Mouse (Mus musculus) right cerebral cortex, adult 2 months (tissue): Measurements from ENCODE around the gene Map3k4.
"Not testable (repeated sequence)": the region's sequence is repeated elsewhere in the genome, so short reads cannot be mapped to it uniquely, and the experiment has no call there.

ENCODE experiments used
- DNase-seq, 2 experiments: peaks; one replicate each; pipeline ENCODE4 v3.0.0; 2021 to 2022; ENCODE audit warnings: low spot score in 2 of 2

Gene Map3k4

GRCm38 (mm10) chr17:12307251-12308135, 11.1 kb downstream of the Map3k4 start:
- no peak for DNase-seq

DNA sequence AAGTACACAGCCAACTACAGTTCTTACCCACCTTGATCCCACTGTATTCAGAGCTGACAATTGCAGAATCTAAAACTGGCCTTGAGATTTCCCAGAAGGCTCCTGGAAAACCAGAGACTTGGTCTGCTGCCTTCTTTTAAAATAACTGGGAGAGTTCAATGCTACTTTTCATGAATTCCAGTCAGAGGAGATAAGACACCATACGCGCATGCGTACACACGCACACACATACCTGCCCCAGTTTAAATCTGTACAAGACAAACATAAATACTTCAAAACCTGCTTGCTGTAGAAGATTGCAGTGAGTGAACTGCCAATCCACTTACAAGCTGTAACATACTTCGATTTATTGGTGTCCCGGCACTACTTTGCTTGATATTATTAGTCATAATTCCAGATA, 13.9 kb downstream of the Map3k4 start:
- DNase-seq = no peak

- DNase-seq = peak in 1 of 2 experiments; percentile 27
Measured at GRCm38 (mm10) chr17:12300896-12301706, 17.5 kb downstream of the Map3k4 start.

DNA sequence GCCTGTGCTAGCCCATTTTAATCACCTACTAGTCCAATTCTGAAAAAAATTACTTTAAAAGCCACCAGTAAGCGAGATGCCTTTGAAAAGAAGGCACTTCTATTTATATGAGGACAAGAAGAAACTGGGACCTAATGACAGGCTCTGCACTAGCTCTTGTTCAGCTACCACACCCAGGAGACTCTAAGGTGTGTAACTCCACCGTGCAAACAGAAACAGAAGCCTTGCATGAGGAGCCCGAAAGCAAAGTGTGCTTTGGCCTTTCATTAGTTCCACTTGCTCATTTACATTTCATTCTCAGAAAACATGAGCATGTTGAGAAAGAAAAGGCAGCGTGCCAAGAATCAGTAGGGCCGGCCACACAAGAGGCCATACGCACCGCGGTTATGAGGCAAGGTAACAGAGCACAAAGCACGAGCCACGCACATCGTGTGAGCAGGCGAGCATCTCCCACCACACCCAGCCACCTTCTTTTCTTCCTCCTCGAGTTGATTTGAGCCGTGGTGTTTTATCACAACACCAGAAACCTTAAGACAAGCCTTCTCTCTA, 18.4 kb downstream of the Map3k4 start:
- DNase-seq = no peak

DNA sequence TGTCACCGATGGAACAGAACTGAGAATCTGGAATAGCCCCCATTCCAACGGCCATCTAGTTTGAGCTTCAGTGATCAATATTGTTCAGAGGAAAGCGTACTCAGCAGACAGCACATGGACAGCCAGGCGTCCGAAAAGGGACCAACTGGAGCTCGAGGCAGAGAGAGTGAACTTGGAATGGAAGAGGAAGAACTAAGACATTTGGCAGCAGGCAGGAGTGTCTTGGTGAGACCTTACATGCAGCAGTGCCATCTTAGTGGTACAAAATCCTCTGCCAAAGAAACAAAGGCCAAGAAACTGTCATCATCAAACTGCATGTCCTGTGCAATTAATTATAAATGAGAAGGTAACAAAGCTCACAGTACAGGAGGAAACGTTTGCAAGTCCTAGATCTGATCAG, 19.2 kb downstream of the Map3k4 start:
- DNase-seq = no peak

- no peak for DNase-seq
Measured at GRCm38 (mm10) chr17:12297978-12298377, 20.6 kb downstream of the Map3k4 start.

- DNase-seq = peak; percentile 39 to 49
Measured at GRCm38 (mm10) chr17:12297292-12297691, 21.3 kb downstream of the Map3k4 start.

DNA sequence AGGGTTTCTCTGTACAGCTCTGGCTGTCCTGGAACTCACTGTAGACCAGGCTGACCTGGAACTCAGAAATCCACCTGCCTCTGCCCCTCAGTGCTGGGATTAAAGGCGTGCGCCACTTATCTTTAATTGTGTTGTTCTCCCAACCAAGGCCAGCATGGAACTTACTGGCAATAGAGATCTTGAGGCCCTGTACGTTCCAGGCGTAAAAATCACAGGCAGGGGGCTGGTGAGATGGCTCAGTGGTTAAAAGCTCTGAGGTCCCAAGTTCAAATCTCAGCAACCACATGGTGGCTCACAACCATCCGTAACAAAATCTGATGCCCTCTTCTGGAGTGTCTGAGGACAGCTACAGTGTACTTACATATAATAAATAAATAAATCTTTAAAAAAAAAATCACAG, 22.7 kb downstream of the Map3k4 start:
- not testable (repeated sequence) for DNase-seq

DNA sequence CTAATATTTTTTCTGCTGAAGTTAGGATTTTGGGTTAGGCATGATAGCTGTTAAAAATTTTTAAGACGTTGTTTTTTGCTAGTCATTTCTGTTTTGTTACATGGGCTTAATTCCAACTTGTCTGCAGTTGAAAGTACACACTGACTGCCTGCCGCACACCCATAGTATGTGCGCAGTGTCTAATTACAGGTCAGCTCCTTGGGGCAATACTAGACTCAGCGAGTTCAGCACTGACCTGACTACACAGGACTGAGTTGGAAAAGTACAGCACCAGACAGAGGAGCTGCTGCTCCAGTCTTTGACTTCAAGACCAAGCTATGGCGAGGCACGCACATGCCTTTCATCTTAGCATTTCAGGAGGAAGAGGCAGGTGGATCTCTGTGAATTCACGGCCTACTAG, 24.2 kb downstream of the Map3k4 start:
- no peak for DNase-seq

GRCm38 (mm10) chr17:12293571-12293970, 25.0 kb downstream of the Map3k4 start:
- DNase-seq = no peak

DNA sequence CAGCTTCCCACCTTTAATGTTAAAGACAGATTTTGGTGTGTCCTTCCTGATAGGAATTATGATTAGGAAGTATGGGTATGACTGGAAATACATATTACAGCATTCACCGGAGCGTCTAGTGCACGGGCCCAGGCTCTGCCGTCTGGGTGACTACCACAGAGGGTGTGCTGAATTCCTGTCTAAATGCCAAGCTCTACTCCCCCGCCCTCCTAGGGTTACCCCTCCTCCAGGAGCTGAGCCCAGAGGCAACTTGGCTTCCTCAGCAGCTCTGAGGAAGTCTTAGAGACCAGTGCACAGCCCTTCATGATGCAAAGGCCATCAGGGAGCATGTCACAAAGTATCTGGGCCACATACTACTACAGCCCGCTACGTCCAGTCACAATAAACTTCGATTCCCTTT, 25.7 kb downstream of the Map3k4 start:
- no peak for DNase-seq

DNA sequence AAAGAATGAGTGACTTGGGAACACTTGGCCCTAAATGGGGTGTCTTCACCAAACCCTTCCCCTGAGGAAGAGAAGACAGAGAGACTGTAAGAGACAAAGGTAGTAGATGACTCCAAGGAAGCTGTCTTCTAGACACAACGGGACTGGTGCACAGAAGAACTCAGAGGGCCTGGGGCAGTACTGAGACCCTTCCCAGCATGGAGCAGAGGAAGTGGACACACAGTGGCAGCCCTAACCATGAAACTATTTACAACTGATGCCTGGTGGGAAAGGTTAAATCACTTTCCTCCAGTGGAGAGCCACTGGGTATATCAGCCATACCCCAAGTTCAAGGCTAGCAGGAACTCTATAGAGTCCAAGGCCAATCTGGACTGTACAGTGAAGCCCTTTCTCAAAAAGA, 26.2 kb downstream of the Map3k4 start:
- DNase-seq = no peak

- DNase-seq = no peak
Measured at GRCm38 (mm10) chr17:12291151-12291550, 27.4 kb downstream of the Map3k4 start.

- DNase-seq = peak; percentile 54 to 57
Measured at GRCm38 (mm10) chr17:12290735-12291134, 27.9 kb downstream of the Map3k4 start.

DNA sequence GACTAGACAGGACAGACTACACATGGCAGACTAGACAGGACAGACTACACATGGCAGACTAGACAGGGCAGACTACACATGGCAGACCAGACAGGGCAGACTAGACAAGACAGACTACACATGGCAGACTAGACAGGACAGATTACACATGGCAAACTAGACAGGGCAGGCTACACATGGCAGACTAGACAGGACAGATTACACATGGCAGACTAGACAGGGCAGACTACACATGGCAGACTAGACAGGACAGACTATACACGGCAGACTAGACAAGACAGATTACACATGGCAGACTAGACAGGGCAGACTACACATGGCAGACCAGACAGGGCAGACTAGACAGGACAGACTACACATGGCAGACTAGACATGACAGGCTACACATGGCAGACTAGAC, 28.8 kb downstream of the Map3k4 start:
- DNase-seq = not testable (repeated sequence)

DNA sequence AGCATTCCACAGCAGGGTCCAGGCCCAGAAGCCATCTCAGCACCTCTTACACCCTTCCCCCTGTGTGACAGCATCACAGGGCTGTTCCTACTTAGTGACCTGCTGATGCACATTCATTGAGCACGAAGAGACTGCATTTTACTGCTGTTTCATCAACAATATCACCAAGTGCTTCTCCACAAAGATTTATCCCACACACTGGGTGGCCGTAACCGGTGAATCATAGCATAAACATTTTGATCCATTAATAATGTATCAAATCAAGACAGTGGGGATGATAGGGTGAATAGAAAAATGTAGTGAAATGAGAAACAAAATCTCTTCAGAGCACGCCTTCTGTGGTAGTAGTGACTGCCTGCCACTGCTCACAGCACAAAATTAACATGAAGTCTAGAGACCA, 29.7 kb downstream of the Map3k4 start:
- no peak for DNase-seq

DNA sequence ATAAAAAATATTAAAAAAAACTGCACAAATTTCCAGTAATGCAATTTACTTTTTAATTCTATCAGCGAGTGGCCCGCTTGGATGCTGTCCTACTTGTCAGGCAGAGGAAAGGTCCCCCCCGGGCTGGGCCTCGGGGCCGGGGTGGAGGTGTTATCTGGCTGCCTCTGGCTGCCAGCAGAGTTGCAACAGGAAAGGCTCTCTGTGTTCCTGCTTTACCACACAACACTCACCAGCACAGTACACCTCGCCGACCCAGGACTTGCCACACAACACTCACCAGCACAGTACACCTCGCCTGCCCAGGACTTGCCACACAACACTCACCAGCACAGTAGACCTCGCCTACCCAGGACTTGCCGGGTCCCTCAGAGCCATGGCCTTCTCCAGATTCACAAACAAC, 38.8 kb downstream of the Map3k4 start:
- no peak for DNase-seq

- DNase-seq = no peak
Measured at GRCm38 (mm10) chr17:12278073-12278472, 40.5 kb downstream of the Map3k4 start.

- DNase-seq = no peak
Measured at GRCm38 (mm10) chr17:12277297-12277696, 41.3 kb downstream of the Map3k4 start.

DNA sequence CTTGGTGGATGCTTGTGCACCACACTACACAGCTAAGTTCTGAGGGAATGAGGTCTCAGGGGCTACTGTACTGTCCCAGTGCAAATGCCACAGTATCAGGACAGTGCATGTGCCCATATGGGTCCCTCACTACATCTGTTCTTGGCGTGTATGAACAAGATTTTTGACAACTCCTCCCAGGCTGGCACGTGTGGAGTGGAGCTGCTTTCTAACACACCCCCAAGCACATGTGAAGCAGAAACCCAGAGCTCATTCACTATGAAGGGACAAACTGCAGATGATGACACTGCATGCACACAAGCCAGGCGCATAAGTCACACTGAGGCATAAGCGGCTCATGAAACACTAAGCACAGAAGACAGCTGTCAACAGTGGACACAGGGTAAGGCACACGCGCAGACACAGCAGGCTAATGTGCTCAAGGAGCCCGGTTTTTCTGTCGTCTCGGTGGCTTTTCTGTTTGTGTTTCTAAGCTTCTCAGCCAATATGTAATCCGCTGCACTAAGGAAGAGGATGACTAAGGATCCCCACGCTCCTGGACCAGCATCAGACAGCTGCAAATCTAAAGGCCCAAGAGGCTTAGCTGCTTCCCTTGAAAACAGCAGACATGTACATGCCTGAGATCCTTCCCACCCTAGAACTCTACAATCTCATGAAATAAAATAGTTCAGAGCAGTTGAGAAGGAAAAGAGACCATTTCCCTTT, 41.9 kb downstream of the Map3k4 start:
- peak in 1 of 2 experiments; percentile 45 for DNase-seq

DNA sequence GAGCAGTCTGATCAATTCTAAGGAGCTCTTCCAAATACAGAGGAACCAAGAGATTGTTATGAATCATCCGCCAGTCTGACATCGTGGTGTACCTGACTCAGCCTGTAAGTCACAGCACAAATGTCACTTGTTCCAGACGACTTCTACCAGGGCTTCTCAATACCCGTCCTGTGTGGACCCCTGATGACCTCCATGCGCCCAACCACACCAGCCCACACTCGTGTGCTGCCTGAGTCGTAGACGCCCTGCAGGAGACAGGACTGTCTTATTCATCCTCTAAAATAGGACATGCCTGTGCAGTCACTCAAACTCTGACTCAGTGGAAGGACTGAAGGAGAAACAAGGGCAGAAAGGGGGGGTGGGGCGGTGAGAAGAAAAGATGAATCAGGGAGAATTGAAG, 42.8 kb downstream of the Map3k4 start:
- DNase-seq = peak; percentile 44

DNA sequence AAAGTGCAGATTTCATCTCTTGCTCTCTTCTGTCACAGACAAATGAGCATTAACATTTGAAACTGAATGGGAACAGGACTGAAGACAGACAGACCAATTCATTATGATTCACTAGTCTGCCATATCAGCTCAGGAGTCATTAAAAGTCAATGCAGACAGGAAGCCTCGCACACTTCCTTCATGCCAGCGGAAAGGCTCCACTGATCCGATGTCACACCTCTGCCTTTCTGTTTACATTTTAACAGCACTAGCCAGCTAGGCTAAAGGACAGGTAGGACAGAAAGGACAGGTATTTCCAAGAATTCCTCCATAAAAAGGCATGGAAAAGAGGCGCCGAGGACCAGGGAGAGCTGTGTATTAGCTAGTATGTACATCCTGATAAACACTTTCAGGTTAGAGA, 45.6 kb downstream of the Map3k4 start:
- no peak for DNase-seq
